Mouse (Mus musculus) limb, embryonic 13.5 days (tissue): ENCODE measurements around the gene Rpl24. TPM values are rescaled to one million over a fixed set of nuclear protein-coding genes. Genes with fewer than 3 reads are reported as not detected.
A peak's percentile ranks its signal among the peaks of the same experiment; 100 is the strongest.
"Not testable (repeated sequence)": the region's sequence is repeated elsewhere in the genome, so short reads cannot be mapped to it uniquely, and the experiment has no call there.

ENCODE experiments used
- ATAC-seq: fragments of 200-750 bp; cut with Nextera tagmentation; 2 replicates; pipeline ENCODE4 v1.8.0; 2017; ENCODE audit warnings: low read depth, moderate number of reproducible peaks, moderate TSS enrichment; ENCODE audit not compliant: low FRiP score
- H3K27ac ChIP-seq: fragments of 300-500 bp; sonication (generic); 2 replicates; pipeline ENCODE4 v1.5.1; 2015; ENCODE audit warnings: inconsistent platforms, mild to moderate bottlenecking, moderate library complexity
- H3K27me3 ChIP-seq: fragments of 300-500 bp; sonication (generic); 2 replicates; pipeline ENCODE4 v1.6.1; 2015; ENCODE audit warnings: mild to moderate bottlenecking, inconsistent platforms
- H3K36me3 ChIP-seq: fragments of 300-500 bp; sonication (generic); 2 replicates; pipeline ENCODE4 v1.6.1; 2015; ENCODE audit warnings: inconsistent platforms, mild to moderate bottlenecking, moderate library complexity
- H3K4me1 ChIP-seq: fragments of 300-500 bp; sonication (generic); 2 replicates; pipeline ENCODE4 v1.6.1; 2015; ENCODE audit warnings: inconsistent platforms
- H3K4me2 ChIP-seq: fragments of 300-500 bp; sonication (generic); replicated peaks from 2 replicates; pipeline ENCODE4 v1.6.1; 2015; ENCODE audit warnings: inconsistent platforms, mild to moderate bottlenecking, moderate library complexity
- H3K4me3 ChIP-seq: fragments of 300-500 bp; sonication (generic); 2 replicates; pipeline ENCODE4 v1.5.1; 2015; ENCODE audit warnings: moderate library complexity, mild to moderate bottlenecking, inconsistent platforms
- H3K9ac ChIP-seq: fragments of 300-500 bp; sonication (generic); 2 replicates; pipeline ENCODE4 v1.6.1; 2015; ENCODE audit warnings: mild to moderate bottlenecking, inconsistent platforms
- H3K9me3 ChIP-seq: fragments of 300-500 bp; sonication (generic); 2 replicates; pipeline ENCODE4 v1.6.1; 2016; ENCODE audit warnings: inconsistent platforms
- WGBS: fragments of 180-500 bp; shearing (Covaris S2); methylation state at CpG from one replicate; pipeline ENCODE4 v1.1.7; 2015; 5-methylcytosine and 5-hydroxymethylcytosine counted together
- polyA plus RNA-seq: library from polyadenylated mRNA; unstranded; fragments of >200 nt; fragmentation: Nextera tagmentation; extraction: Ambion mirVana; gene quantifications from 2 replicates; pipeline ENCODE4 v1.2.1, GENCODE M21; 2015

The Rpl24 gene
- polyA plus RNA-seq, 1 experiment from 2014 or later = 780 TPM

GRCm38 (mm10) chr16:55950946-55951678, 15.0 kb upstream of the Rpl24 start:
- Histone ChIP-seq H3K36me3 (no peaks in the 10 kb centered on the region), H3K4me3 (no peak overlapping the region), H3K4me1 (no peaks in the 10 kb centered on the region), H3K27me3 (no peaks in the 10 kb centered on the region), H3K27ac (no peak overlapping the region), H3K4me2 (0 out of 2 replicates have a peak overlapping the region, but pooled peaks have one; percentile 3), H3K9ac (no peak overlapping the region), H3K9me3 (no peaks in the 10 kb centered on the region)
- ATAC-seq = peak; percentile 28; the same call in 1 of the 2 replicates
- WGBS = 43% methylated on average over 19 of the region's 19 CpGs

GRCm38 (mm10) chr16:55951679-55952327, 14.3 kb upstream of the Rpl24 start:
- Histone ChIP-seq H3K36me3 (no peaks in the 10 kb centered on the region), H3K9me3 (no peaks in the 10 kb centered on the region), H3K27me3 (no peaks in the 10 kb centered on the region), H3K4me1 (no peaks in the 10 kb centered on the region), H3K4me3 (no peak overlapping the region), H3K27ac (no peak overlapping the region), H3K9ac (no peak overlapping the region), H3K4me2 (no peak overlapping the region)
- 73% methylated on average over 7 of the region's 7 CpGs for WGBS
- ATAC-seq = no peak

- Histone ChIP-seq H3K36me3 (no peaks in the 10 kb centered on the region), H3K4me3 (no peak overlapping the region), H3K4me2 (no peak overlapping the region), H3K27ac (no peak overlapping the region), H3K9ac (no peak overlapping the region), H3K4me1 (no peaks in the 10 kb centered on the region), H3K9me3 (no peaks in the 10 kb centered on the region), H3K27me3 (no peaks in the 10 kb centered on the region)
- ATAC-seq = no peak
These were observed 13.3 kb upstream of the Rpl24 start for GRCm38 (mm10) chr16:55952771-55953170.

GRCm38 (mm10) chr16:55954196-55954595, 11.9 kb upstream of the Rpl24 start:
- H3K4me3 ChIP-seq, H3K27me3 ChIP-seq, ATAC-seq, H3K36me3 ChIP-seq, H3K27ac ChIP-seq, H3K9ac ChIP-seq, H3K4me2 ChIP-seq, H3K9me3 ChIP-seq, H3K4me1 ChIP-seq: not testable (repeated sequence)
- WGBS = 89% methylated on average over 9 of the region's 9 CpGs

GRCm38 (mm10) chr16:55963068-55963467, 3.0 kb upstream of the Rpl24 start:
- 87% methylated on average over 6 of the region's 11 CpGs for whole genome bisulfite sequencing
- not testable (repeated sequence) for ATAC-seq, H3K36me3 ChIP-seq, H3K4me3 ChIP-seq, H3K4me1 ChIP-seq, H3K27me3 ChIP-seq, H3K27ac ChIP-seq, H3K4me2 ChIP-seq, H3K9me3 ChIP-seq, H3K9ac ChIP-seq

GRCm38 (mm10) chr16:55964126-55964949, 1.7 kb upstream of the Rpl24 start:
- Histone ChIP-seq H3K27me3 (no peaks in the 10 kb centered on the region), H3K9ac (no peak overlapping the region), H3K4me2 (no peak overlapping the region), H3K27ac (no peak overlapping the region), H3K9me3 (no peaks in the 10 kb centered on the region), H3K4me1 (peaks cover 11% of the 10 kb centered on the region), H3K36me3 (peaks cover 13% of the 10 kb centered on the region), H3K4me3 (no peak overlapping the region)
- ATAC-seq = no peak
- WGBS = 66% methylated on average over 4 of the region's 4 CpGs

GRCm38 (mm10) chr16:55967221-55967620, 1.1 kb downstream of the Rpl24 start:
- no peak for ATAC-seq
- H3K4me3 ChIP-seq = peak overlapping the region; percentile 89
- H3K4me1 ChIP-seq = peaks cover 28% of the 10 kb centered on the region
- peak overlapping the region; percentile 97 for H3K4me2 ChIP-seq
- H3K27me3 ChIP-seq = no peaks in the 10 kb centered on the region
- WGBS = 13% methylated on average over 1 of the region's 1 CpGs
- no peak overlapping the region for H3K27ac ChIP-seq
- H3K9me3 ChIP-seq = no peaks in the 10 kb centered on the region
- peak overlapping the region; percentile 92 for H3K9ac ChIP-seq
- peaks cover 41% of the 10 kb centered on the region for H3K36me3 ChIP-seq

GRCm38 (mm10) chr16:55969147-55969546, 3.1 kb downstream of the Rpl24 start:
- no peak for ATAC-seq
- WGBS = 76% methylated on average over 3 of the region's 3 CpGs
- Histone ChIP-seq H3K36me3 (peaks cover 42% of the 10 kb centered on the region), H3K4me2 (0 out of 2 replicates have a peak overlapping the region, but pooled peaks have one; percentile 4), H3K9ac (no peak overlapping the region), H3K27ac (no peak overlapping the region), H3K4me3 (no peak overlapping the region), H3K9me3 (no peaks in the 10 kb centered on the region), H3K27me3 (no peaks in the 10 kb centered on the region), H3K4me1 (peaks cover 35% of the 10 kb centered on the region)

- Histone ChIP-seq H3K4me1 (peaks cover 39% of the 10 kb centered on the region), H3K27me3 (no peaks in the 10 kb centered on the region), H3K36me3 (peaks cover 42% of the 10 kb centered on the region), H3K27ac (no peak overlapping the region), H3K9me3 (no peaks in the 10 kb centered on the region), H3K4me2 (no peak overlapping the region), H3K4me3 (no peak overlapping the region), H3K9ac (no peak overlapping the region)
- no peak for ATAC-seq
- WGBS = 95% methylated on average over 5 of the region's 5 CpGs
These were observed 4.3 kb downstream of the Rpl24 start for GRCm38 (mm10) chr16:55970416-55970815.

- Histone ChIP-seq H3K4me3 (no peak overlapping the region), H3K9ac (no peak overlapping the region), H3K27me3 (no peaks in the 10 kb centered on the region), H3K27ac (no peak overlapping the region), H3K9me3 (no peaks in the 10 kb centered on the region), H3K4me2 (no peak overlapping the region), H3K4me1 (peaks cover 46% of the 10 kb centered on the region), H3K36me3 (peaks cover 42% of the 10 kb centered on the region)
- ATAC-seq = no peak
- WGBS = 82% methylated on average over 6 of the region's 6 CpGs
These were observed 5.9 kb downstream of the Rpl24 start for GRCm38 (mm10) chr16:55971735-55972615.

- no peak for ATAC-seq
- 54% methylated on average over 10 of the region's 10 CpGs for WGBS
- Histone ChIP-seq H3K4me1 (peaks cover 40% of the 10 kb centered on the region), H3K4me2 (peak overlapping the region; percentile 81), H3K4me3 (peak overlapping the region; percentile 100), H3K27ac (peak overlapping the region; percentile 65), H3K36me3 (peaks cover 42% of the 10 kb centered on the region), H3K9me3 (no peaks in the 10 kb centered on the region), H3K9ac (peak overlapping the region; percentile 50; the same call in 1 of the 2 replicates), H3K27me3 (no peaks in the 10 kb centered on the region)
These were observed 6.6 kb downstream of the Rpl24 start for GRCm38 (mm10) chr16:55972626-55973201.
